Mouse (Mus musculus) heart, embryonic 10.5 days (tissue): ENCODE measurements around the gene Has1. TPM values are rescaled to one million over a fixed set of nuclear protein-coding genes. Genes with fewer than 3 reads are reported as not detected.

Experiments
- DNase-seq: peaks from one replicate; pipeline ENCODE4 v3.0.0-alpha.2; 2017; ENCODE audit warnings: low spot score
- H3K27ac ChIP-seq: fragments of 300-500 bp; sonication (generic); 2 replicates; pipeline ENCODE4 v1.5.1; 2016; ENCODE audit warnings: mild to moderate bottlenecking
- H3K27me3 ChIP-seq: fragments of 300-500 bp; sonication (generic); 2 replicates; pipeline ENCODE4 v1.6.1; 2016; ENCODE audit warnings: mild to moderate bottlenecking; ENCODE audit not compliant: poor library complexity, insufficient read depth, severe bottlenecking
- H3K36me3 ChIP-seq: fragments of 300-500 bp; sonication (generic); 2 replicates; pipeline ENCODE4 v1.6.1; 2016; ENCODE audit warnings: mild to moderate bottlenecking, moderate library complexity
- H3K4me1 ChIP-seq: fragments of 300-500 bp; sonication (generic); 2 replicates; pipeline ENCODE4 v1.6.1; 2016; ENCODE audit warnings: mild to moderate bottlenecking
- H3K4me3 ChIP-seq: fragments of 300-500 bp; sonication (generic); 2 replicates; pipeline ENCODE4 v1.5.1; 2016; ENCODE audit warnings: mild to moderate bottlenecking, moderate library complexity
- H3K9me3 ChIP-seq: fragments of 300-500 bp; sonication (generic); 2 replicates; pipeline ENCODE4 v1.6.1; 2016; ENCODE audit warnings: mild to moderate bottlenecking, moderate library complexity
- WGBS: fragments of 180-500 bp; shearing (Covaris S2); methylation state at CpG from one replicate; pipeline ENCODE4 v1.1.7; 2016; 5-methylcytosine and 5-hydroxymethylcytosine counted together
- polyA plus RNA-seq: library from polyadenylated mRNA; unstranded; fragments of >200 nt; fragmentation: Nextera tagmentation; extraction: Ambion mirVana; gene quantifications from 2 replicates; pipeline ENCODE4 v1.2.1, GENCODE M21; 2016

Has1 gene
- polyA plus RNA-seq, result 0.68 and 1.1 TPM in 2 replicates

- no peaks in the 10 kb centered on the region for H3K36me3 ChIP-seq
- no peak for DNase-seq
- peaks cover 7% of the 10 kb centered on the region for H3K4me1 ChIP-seq
- peaks cover 17% of the 10 kb centered on the region for H3K27me3 ChIP-seq
- no peak within 1 kb of the TSS for H3K4me3 ChIP-seq
- no peak within 1 kb of the TSS for H3K27ac ChIP-seq
- WGBS, result 39% methylated on average over 8 of the region's 8 CpGs
- H3K9me3 ChIP-seq, result no peaks in the 10 kb centered on the region
Observed at GRCm38 (mm10) chr17:17855064-17855838, at the start of gene Has1. Gene Has1, minus strand, starts transcription at chr17:17855205.

DNA sequence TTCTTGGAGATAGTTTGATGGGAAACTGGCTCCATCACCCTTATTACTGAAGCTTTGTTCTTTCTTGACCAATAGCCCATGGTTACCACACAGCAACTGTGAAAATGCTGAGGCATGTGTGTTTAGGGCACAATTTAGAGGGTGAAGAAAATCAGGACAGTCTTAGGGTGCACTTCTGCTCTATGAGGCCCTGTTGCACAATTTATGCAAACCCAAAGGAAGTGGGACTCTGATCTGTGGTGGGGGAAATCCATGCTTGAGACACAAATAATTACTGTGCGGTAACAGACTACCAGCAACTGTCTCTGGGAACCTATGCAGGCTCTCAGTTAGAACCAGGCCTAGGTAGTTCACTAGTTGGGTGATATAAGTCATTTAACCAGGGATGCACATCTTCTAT is 45.8 kb upstream of the Has1 start:
- no peak for DNase-seq
- Histone ChIP-seq H3K4me1 (no peaks in the 10 kb centered on the region), H3K4me3 (no peak overlapping the region), H3K36me3 (no peaks in the 10 kb centered on the region), H3K27ac (no peak overlapping the region), H3K9me3 (no peaks in the 10 kb centered on the region), H3K27me3 (no peaks in the 10 kb centered on the region)
- WGBS, result 85% methylated on average over 1 of the region's 1 CpGs

GRCm38 (mm10) chr17:17899268-17899667 is 44.3 kb upstream of the Has1 start:
- WGBS, result 80% methylated on average over 2 of the region's 2 CpGs

DNA sequence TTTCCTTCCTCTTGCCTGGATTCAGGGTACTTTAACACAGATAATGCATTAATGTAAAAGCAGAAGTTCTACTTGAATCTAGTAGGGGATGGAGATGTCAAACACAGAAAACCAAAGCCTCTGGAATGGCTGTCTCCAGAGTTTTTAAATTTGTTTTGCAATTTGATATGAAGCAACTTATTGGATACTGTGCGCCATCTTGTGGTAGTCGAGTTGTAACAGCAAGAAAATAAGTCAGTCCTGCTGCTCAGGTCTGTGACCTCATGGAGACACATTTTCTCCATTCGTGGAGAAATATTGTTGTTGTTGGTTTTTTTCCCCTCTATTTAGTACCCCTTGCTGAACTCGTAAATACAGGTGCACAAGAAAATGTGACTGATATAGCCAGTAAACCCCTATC is 41.0 kb upstream of the Has1 start:
- Histone ChIP-seq H3K4me1 (no peaks in the 10 kb centered on the region), H3K9me3 (no peaks in the 10 kb centered on the region), H3K4me3 (no peak overlapping the region), H3K27ac (no peak overlapping the region), H3K36me3 (no peaks in the 10 kb centered on the region), H3K27me3 (no peaks in the 10 kb centered on the region)
- DNase-seq, result no peak
- 7% methylated on average over 4 of the region's 4 CpGs for WGBS

More at GRCm38 (mm10) chr17:17899268-17899667, 44.3 kb upstream of the Has1 start:
- Histone ChIP-seq H3K4me3 (no peak overlapping the region), H3K27ac (no peak overlapping the region), H3K27me3 (no peaks in the 10 kb centered on the region), H3K9me3 (no peaks in the 10 kb centered on the region), H3K36me3 (no peaks in the 10 kb centered on the region), H3K4me1 (no peaks in the 10 kb centered on the region)
- DNase-seq, result no peak

GRCm38 (mm10) chr17:17889732-17890425 is 34.9 kb upstream of the Has1 start:
- H3K27ac ChIP-seq, result no peak overlapping the region
- H3K4me1 ChIP-seq, result no peaks in the 10 kb centered on the region
- H3K4me3 ChIP-seq, result no peak overlapping the region
- DNase-seq, result no peak
- WGBS, result 85% methylated on average over 2 of the region's 2 CpGs
- no peaks in the 10 kb centered on the region for H3K9me3 ChIP-seq
- H3K36me3 ChIP-seq, result no peaks in the 10 kb centered on the region
- H3K27me3 ChIP-seq, result no peaks in the 10 kb centered on the region

GRCm38 (mm10) chr17:17887774-17888248 is 32.8 kb upstream of the Has1 start, which contains the start of the genes Fpr2 and Fpr3:
Gene Fpr2, plus strand, starts transcription at chr17:17887824.
Gene Fpr3, plus strand, starts transcription at chr17:17887852.
- Histone ChIP-seq H3K36me3 (no peaks in the 10 kb centered on the region), H3K4me3 (no peak within 1 kb of the TSS), H3K9me3 (no peaks in the 10 kb centered on the region), H3K27ac (no peak within 1 kb of the TSS), H3K4me1 (no peaks in the 10 kb centered on the region), H3K27me3 (no peaks in the 10 kb centered on the region)
- no peak for DNase-seq
- 65% methylated on average over 1 of the region's 1 CpGs for WGBS

- Histone ChIP-seq H3K27ac (no peak within 1 kb of the TSS), H3K27me3 (no peaks in the 10 kb centered on the region), H3K36me3 (no peaks in the 10 kb centered on the region), H3K4me1 (no peaks in the 10 kb centered on the region), H3K4me3 (no peak within 1 kb of the TSS), H3K9me3 (no peaks in the 10 kb centered on the region)
- 63% methylated on average over 1 of the region's 1 CpGs for WGBS
- DNase-seq, result no peak
Observed at GRCm38 (mm10) chr17:17883840-17884239, 28.8 kb upstream of the Has1 start, which contains the start of gene Fpr1. Gene Fpr1, minus strand, starts transcription at chr17:17883940.

DNA sequence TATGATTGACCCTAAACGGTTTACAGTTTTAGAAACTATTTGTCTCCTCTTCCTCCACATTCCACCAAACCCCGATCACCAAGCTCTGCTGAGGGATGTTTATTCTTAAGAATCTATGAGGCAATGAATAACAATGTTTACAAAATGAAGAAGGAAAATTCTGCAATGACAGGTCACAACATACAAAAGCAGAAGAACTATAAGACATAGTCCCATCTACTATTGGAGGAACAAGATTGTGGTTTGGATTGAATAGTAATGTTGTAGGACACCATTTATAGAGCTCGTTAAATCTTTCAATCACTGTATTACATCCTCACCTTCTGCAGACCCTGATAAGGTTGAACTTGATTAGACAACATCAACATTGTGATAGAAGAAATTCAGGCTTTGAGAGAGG is 27.7 kb upstream of the Has1 start:
- H3K36me3 ChIP-seq, result no peaks in the 10 kb centered on the region
- 74% methylated on average over 3 of the region's 3 CpGs for WGBS

GRCm38 (mm10) chr17:17879347-17879746 is 24.3 kb upstream of the Has1 start:
- 79% methylated on average over 1 of the region's 1 CpGs for WGBS
- Histone ChIP-seq H3K9me3 (no peaks in the 10 kb centered on the region), H3K27me3 (no peaks in the 10 kb centered on the region), H3K36me3 (no peaks in the 10 kb centered on the region), H3K4me1 (no peaks in the 10 kb centered on the region), H3K4me3 (no peak overlapping the region), H3K27ac (no peak overlapping the region)
- no peak for DNase-seq

More for the DNA sequence above, 27.7 kb upstream of the Has1 start:
- Histone ChIP-seq H3K4me1 (no peaks in the 10 kb centered on the region), H3K27me3 (no peaks in the 10 kb centered on the region), H3K27ac (no peak overlapping the region), H3K4me3 (no peak overlapping the region), H3K9me3 (no peaks in the 10 kb centered on the region)
- no peak for DNase-seq

- Histone ChIP-seq H3K4me3 (no peak overlapping the region), H3K4me1 (no peaks in the 10 kb centered on the region), H3K9me3 (no peaks in the 10 kb centered on the region; the same call in 1 of the 2 replicates), H3K27me3 (no peaks in the 10 kb centered on the region), H3K36me3 (no peaks in the 10 kb centered on the region), H3K27ac (no peak overlapping the region)
- DNase-seq, result no peak
- 73% methylated on average over 2 of the region's 2 CpGs for WGBS
Observed at GRCm38 (mm10) chr17:17871697-17872096, 16.7 kb upstream of the Has1 start.

- no peaks in the 10 kb centered on the region for H3K36me3 ChIP-seq
- WGBS, result 66% methylated on average over 2 of the region's 2 CpGs
- H3K4me1 ChIP-seq, result no peaks in the 10 kb centered on the region
- no peaks in the 10 kb centered on the region; the same call in 1 of the 2 replicates for H3K9me3 ChIP-seq
- DNase-seq, result no peak
- H3K27ac ChIP-seq, result no peak overlapping the region
- no peaks in the 10 kb centered on the region for H3K27me3 ChIP-seq
- H3K4me3 ChIP-seq, result no peak overlapping the region
Observed at GRCm38 (mm10) chr17:17870892-17871550, 16.0 kb upstream of the Has1 start.

- Histone ChIP-seq H3K4me3 (no peak overlapping the region), H3K9me3 (no peaks in the 10 kb centered on the region), H3K4me1 (no peaks in the 10 kb centered on the region), H3K27ac (no peak overlapping the region), H3K27me3 (no peaks in the 10 kb centered on the region), H3K36me3 (peaks cover 3% of the 10 kb centered on the region; the same call in 1 of the 2 replicates)
- WGBS, result 87% methylated on average over 11 of the region's 11 CpGs
- DNase-seq, result no peak
Observed at GRCm38 (mm10) chr17:17866801-17867469, 11.9 kb upstream of the Has1 start.
